Mouse (Mus musculus) cerebellum, adult 9-10 months (tissue): ENCODE results near the gene Rgs10.

Experiments used
- DNase-seq: peaks from one replicate; pipeline ENCODE4 v3.0.0; 2022

Rgs10 gene

GRCm38 (mm10) chr7:128408265-128408664 is 10.3 kb downstream of the Rgs10 start:
- no peak for DNase-seq

- no peak for DNase-seq
Observed at GRCm38 (mm10) chr7:128403988-128404387, 14.6 kb downstream of the Rgs10 start.

- DNase-seq: no peak
Observed at GRCm38 (mm10) chr7:128403586-128403985, 15.0 kb downstream of the Rgs10 start.

GRCm38 (mm10) chr7:128403128-128403527 is 15.4 kb downstream of the Rgs10 start:
- DNase-seq: no peak

- no peak for DNase-seq
Observed at GRCm38 (mm10) chr7:128402577-128402976, 16.0 kb downstream of the Rgs10 start.

- no peak for DNase-seq
Observed at GRCm38 (mm10) chr7:128398664-128399063, 19.9 kb downstream of the Rgs10 start.

- no peak for DNase-seq
Observed at GRCm38 (mm10) chr7:128397066-128397465, 21.5 kb downstream of the Rgs10 start.

GRCm38 (mm10) chr7:128393756-128394155 is 24.8 kb downstream of the Rgs10 start:
- no peak for DNase-seq

GRCm38 (mm10) chr7:128392972-128393314 is 25.6 kb downstream of the Rgs10 start:
- DNase-seq: no peak

- DNase-seq: no peak
Observed at GRCm38 (mm10) chr7:128392071-128392971, 26.2 kb downstream of the Rgs10 start.

GRCm38 (mm10) chr7:128391267-128392057 is 27.1 kb downstream of the Rgs10 start:
- no peak for DNase-seq

- DNase-seq: no peak
Observed at GRCm38 (mm10) chr7:128388968-128389367, 29.6 kb downstream of the Rgs10 start.

- no peak for DNase-seq
Observed at GRCm38 (mm10) chr7:128383726-128384463, 34.7 kb downstream of the Rgs10 start.

GRCm38 (mm10) chr7:128383189-128383725 is 35.3 kb downstream of the Rgs10 start:
- DNase-seq: no peak

- DNase-seq: no peak
Observed at GRCm38 (mm10) chr7:128382527-128382860, 36.1 kb downstream of the Rgs10 start.

GRCm38 (mm10) chr7:128381811-128382526 is 36.6 kb downstream of the Rgs10 start:
- no peak for DNase-seq

GRCm38 (mm10) chr7:128381001-128381400 is 37.6 kb downstream of the Rgs10 start:
- no peak for DNase-seq

- DNase-seq: no peak
Observed at GRCm38 (mm10) chr7:128379162-128379805, 39.3 kb downstream of the Rgs10 start.

GRCm38 (mm10) chr7:128376206-128376701 is 42.3 kb downstream of the Rgs10 start:
- DNase-seq: no peak

GRCm38 (mm10) chr7:128374156-128374555 is 44.4 kb downstream of the Rgs10 start:
- no peak for DNase-seq

- DNase-seq: no peak
Observed at GRCm38 (mm10) chr7:128373751-128374150, 44.8 kb downstream of the Rgs10 start.

- DNase-seq: peak; percentile 10
Observed at GRCm38 (mm10) chr7:128372331-128372730, 46.2 kb downstream of the Rgs10 start.
